In the genomic region with DNA sequence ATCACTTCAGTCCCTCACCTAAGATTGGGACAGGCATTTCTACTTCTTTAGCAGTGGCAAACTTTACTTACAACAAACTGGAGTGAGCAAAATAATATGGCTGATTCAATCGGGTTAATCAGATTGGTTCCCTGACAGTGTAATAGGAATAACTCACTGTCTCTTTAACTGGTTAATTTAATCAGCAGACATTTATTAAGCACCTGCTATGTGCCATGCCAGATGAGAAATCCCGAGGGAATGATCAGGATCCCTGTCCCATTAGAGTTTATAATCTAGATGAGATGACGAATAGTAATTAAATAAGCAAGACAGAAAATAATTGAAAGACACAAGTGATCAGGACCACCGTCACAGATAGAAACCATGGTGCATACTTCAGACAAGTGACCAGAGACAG, we compare ENCODE assay signal across 20 mouse cellular contexts. TPM values are rescaled to one million over a fixed set of nuclear protein-coding genes. Genes with fewer than 3 reads are reported as not detected.
DNase-seq lines count a peak whose midpoint lies in the region; ATAC-seq lines count a peak whose summit lies in the region.
"Had no signal": no experiment of that assay in that cellular context is flagged by ENCODE, and none has a peak within 500 bp of the region (broad histone marks: within the 10 kb centered on the region; RNA-seq: fewer than 3 reads in every experiment).

No protein-coding gene starts in this region.

- 0 out of 2 replicates have a peak, but pooled peaks have one; percentile 34 for ATAC-seq in hindbrain, embryonic 14.5 days (ENCODE audit: low FRiP score)
- ATAC-seq in neural tube, embryonic 13.5 days (ENCODE audit: low read depth): peak; percentile 80
- peak; percentile 84 for ATAC-seq in neural tube, embryonic 14.5 days (ENCODE audit: low read depth)
- ATAC-seq: activated CD4-positive, CD25-positive, alpha-beta regulatory T cell, adult 4 months; forebrain, embryonic 13.5 days; forebrain, embryonic 15.5 days; forebrain, postnatal 0 days; Patski had no signal

- no peak overlapping the region for H3K27ac ChIP-seq in hindbrain, embryonic 14.5 days
- H3K27ac ChIP-seq in hindbrain, embryonic 10.5 days: no peak overlapping the region
- no peak overlapping the region for H3K27ac ChIP-seq in neural tube, embryonic 13.5 days (replicated peaks)
- no peak overlapping the region for H3K27ac ChIP-seq in neural tube, embryonic 14.5 days (ENCODE audit: low read depth, low read length)
- H3K27ac ChIP-seq: embryonic facial prominence, embryonic 10.5 days; embryonic facial prominence, embryonic 12.5 days; forebrain, embryonic 13.5 days; forebrain, embryonic 15.5 days had no signal

- peak; percentile 23 for DNase-seq in hindbrain, embryonic 14.5 days (ENCODE audit: low spot score)
- no peak for DNase-seq in hindbrain, embryonic 10.5 days (ENCODE audit: low spot score)
- no peak for DNase-seq in neural tube, embryonic 10.5 days (ENCODE audit: extremely low spot score, low spot score)
- no peak for DNase-seq in adrenal gland, postnatal 25 days
- DNase-seq: adrenal gland, adult 8-10 months; adrenal gland, postnatal 14 days; cerebellum, adult 11 months; cerebellum, adult 18-20 months; cerebellum, adult 8-10 months; cerebellum, postnatal 10 days; cerebellum, postnatal 25 days; forebrain, postnatal 0 days had no signal

- no peak overlapping the region for H3K4me2 ChIP-seq in hindbrain, embryonic 14.5 days (replicated peaks)
- no peak overlapping the region for H3K4me2 ChIP-seq in neural tube, embryonic 13.5 days
- no peak overlapping the region for H3K4me2 ChIP-seq in neural tube, embryonic 14.5 days (ENCODE audit: low read depth, low read length)
- H3K4me2 ChIP-seq: embryonic facial prominence, embryonic 12.5 days; forebrain, embryonic 13.5 days; forebrain, embryonic 15.5 days had no signal

- H3K9ac ChIP-seq in hindbrain, embryonic 14.5 days: no peak overlapping the region
- H3K9ac ChIP-seq in neural tube, embryonic 13.5 days: no peak overlapping the region
- no peak overlapping the region for H3K9ac ChIP-seq in neural tube, embryonic 14.5 days (replicated peaks; ENCODE audit: low read depth, low read length)
- H3K9ac ChIP-seq: embryonic facial prominence, embryonic 12.5 days; forebrain, embryonic 13.5 days; forebrain, embryonic 15.5 days; forebrain, postnatal 0 days had no signal

- 60% methylated on average over 4 of the region's 4 CpGs for WGBS in hindbrain, embryonic 14.5 days
- WGBS in hindbrain, embryonic 10.5 days: 85% methylated on average over 4 of the region's 4 CpGs
- WGBS in neural tube, embryonic 13.5 days: 54% methylated on average over 4 of the region's 4 CpGs
- 48% methylated on average over 4 of the region's 4 CpGs for WGBS in neural tube, embryonic 14.5 days

- no peaks in the 10 kb centered on the region for H3K27me3 ChIP-seq in hindbrain, embryonic 14.5 days (ENCODE audit: control insufficient read depth, insufficient read depth, low read length)
- H3K27me3 ChIP-seq in hindbrain, embryonic 10.5 days (ENCODE audit: insufficient read depth, poor library complexity, severe bottlenecking): no peaks in the 10 kb centered on the region
- H3K27me3 ChIP-seq in neural tube, embryonic 13.5 days: no peaks in the 10 kb centered on the region
- no peaks in the 10 kb centered on the region for H3K27me3 ChIP-seq in neural tube, embryonic 14.5 days (ENCODE audit: control insufficient read depth, insufficient read depth, low read length)
- H3K27me3 ChIP-seq: embryonic facial prominence, embryonic 12.5 days; forebrain, embryonic 13.5 days; forebrain, embryonic 15.5 days had no signal

- H3K4me3 ChIP-seq in hindbrain, embryonic 14.5 days (replicated peaks; ENCODE audit: low read length): no peak overlapping the region
- no peak overlapping the region for H3K4me3 ChIP-seq in hindbrain, embryonic 10.5 days
- no peak overlapping the region for H3K4me3 ChIP-seq in neural tube, embryonic 13.5 days
- H3K4me3 ChIP-seq in neural tube, embryonic 14.5 days (ENCODE audit: low read depth, low read length): no peak overlapping the region
- H3K4me3 ChIP-seq: embryonic facial prominence, embryonic 10.5 days; embryonic facial prominence, embryonic 12.5 days; forebrain, embryonic 13.5 days; forebrain, embryonic 15.5 days had no signal

- H3K4me1 ChIP-seq in hindbrain, embryonic 14.5 days (replicated peaks; ENCODE audit: control insufficient read depth, insufficient read depth, low read length): no peaks in the 10 kb centered on the region
- no peaks in the 10 kb centered on the region for H3K4me1 ChIP-seq in hindbrain, embryonic 10.5 days (replicated peaks)
- H3K4me1 ChIP-seq in neural tube, embryonic 13.5 days (replicated peaks): peaks cover 10% of the 10 kb centered on the region; the same call in 1 of the 2 replicates
- no peaks in the 10 kb centered on the region for H3K4me1 ChIP-seq in neural tube, embryonic 14.5 days (ENCODE audit: control insufficient read depth, insufficient read depth, low read length)
- H3K4me1 ChIP-seq: embryonic facial prominence, embryonic 12.5 days; forebrain, embryonic 13.5 days; forebrain, embryonic 15.5 days had no signal

- H3K9me3 ChIP-seq in hindbrain, embryonic 14.5 days (ENCODE audit: control insufficient read depth, low read length): no peaks in the 10 kb centered on the region
- no peaks in the 10 kb centered on the region for H3K9me3 ChIP-seq in hindbrain, embryonic 10.5 days
- no peaks in the 10 kb centered on the region for H3K9me3 ChIP-seq in neural tube, embryonic 13.5 days
- H3K9me3 ChIP-seq in neural tube, embryonic 14.5 days (ENCODE audit: control insufficient read depth, low read length): no peaks in the 10 kb centered on the region
- H3K9me3 ChIP-seq: embryonic facial prominence, embryonic 10.5 days; embryonic facial prominence, embryonic 12.5 days; forebrain, embryonic 13.5 days; forebrain, embryonic 15.5 days had no signal

- H3K36me3 ChIP-seq in hindbrain, embryonic 14.5 days (replicated peaks; ENCODE audit: control insufficient read depth, insufficient read depth): no peaks in the 10 kb centered on the region
- H3K36me3 ChIP-seq in hindbrain, embryonic 10.5 days: no peaks in the 10 kb centered on the region
- H3K36me3 ChIP-seq in neural tube, embryonic 13.5 days: no peaks in the 10 kb centered on the region
- H3K36me3 ChIP-seq in neural tube, embryonic 14.5 days (ENCODE audit: control insufficient read depth, insufficient read depth, low read length): no peaks in the 10 kb centered on the region
- H3K36me3 ChIP-seq: embryonic facial prominence, embryonic 10.5 days; embryonic facial prominence, embryonic 12.5 days; forebrain, embryonic 15.5 days had no signal

RNA-seq across cellular contexts. Expression of a gene that starts 36.4 kb away (rescaled TPM):
- polyA plus RNA-seq in hindbrain, embryonic 14.5 days (2014; fragmentation: Nextera tagmentation; extraction: Ambion mirVana): 8.0 and 9.9 TPM in 2 replicates
- polyA plus RNA-seq in hindbrain, embryonic 10.5 days (2016; fragmentation: Nextera tagmentation; extraction: Ambion mirVana): 0.55 and 0.76 TPM in 2 replicates
- polyA plus RNA-seq in neural tube, embryonic 13.5 days (2015; fragmentation: Nextera tagmentation; extraction: Ambion mirVana): 4.1 and 4.3 TPM in 2 replicates
- 9.0 and 10.8 TPM in 2 replicates for polyA plus RNA-seq in neural tube, embryonic 14.5 days (2014; fragmentation: Nextera tagmentation; extraction: Ambion mirVana)
- total RNA-seq in adrenal gland, postnatal 25 days (2021): 3.0 and 4.3 TPM in 2 replicates

Comparison
In these comparisons a context has a peak if more than half of its experiments do, and no peak if none do; other contexts are left out.
1. ATAC-seq: peak in every context shown above with its lines; median percentile 84 in neural tube, embryonic 14.5 days; 80 in neural tube, embryonic 13.5 days; 34 in hindbrain, embryonic 14.5 days.